Mouse (Mus musculus): ENCODE data around the gene Trak1.

DNA sequence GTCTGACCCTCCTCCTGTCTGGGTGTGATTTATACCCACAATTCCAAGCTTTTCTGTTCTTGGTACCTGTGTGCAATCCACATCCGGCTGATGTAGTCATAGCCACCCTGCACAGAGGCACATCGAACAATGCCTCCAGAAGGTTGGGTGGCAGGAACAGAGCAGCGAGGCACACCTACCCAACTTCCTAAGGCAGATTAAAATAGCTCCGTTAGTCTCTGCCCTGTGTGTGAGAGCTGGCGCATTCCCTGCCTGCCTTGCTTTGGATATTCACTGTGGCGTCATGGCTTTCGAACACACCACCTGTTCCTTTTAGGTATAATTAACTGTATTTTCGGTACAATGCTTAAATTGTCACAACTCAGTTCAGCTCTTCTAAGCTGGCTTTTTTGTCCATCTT, 103.3 kb downstream of the Trak1 start:
- TF ChIP-seq CTCF (conservative IDR thresholded peaks at IDR 0.05; ENCODE audit: low read length) (no peak), NANOG (IDR thresholded peaks at IDR 0.05; ENCODE audit: borderline replicate concordance, low read length) (no peak)

Data from E14TG2a.4 (cell line).